ENCODE assay signal across 19 mouse cellular contexts in genomic region chr5:43723830-43724229, GRCm38 (mm10).
DNase-seq lines count a peak whose midpoint lies in the region; ATAC-seq lines count a peak whose summit lies in the region.
"Had no signal": no experiment of that assay in that cellular context is flagged by ENCODE, and none has a peak within 500 bp of the region (broad histone marks: within the 10 kb centered on the region; RNA-seq: fewer than 3 reads in every experiment).

No protein-coding gene starts in this region.

- peak; percentile 84 for ATAC-seq in frontal cortex, adult (ENCODE audit: low TSS enrichment)
- ATAC-seq: activated CD4-positive, CD25-positive, alpha-beta regulatory T cell, adult 4 months; CD4-positive, CD25-positive, alpha-beta regulatory T cell, adult 4 months; forebrain, embryonic 13.5 days; forebrain, embryonic 15.5 days; forebrain, postnatal 0 days; Patski had no signal

- DNase-seq in frontal cortex, postnatal 25 days (ENCODE audit: low spot score in 2 of 2): no peak
- peak; percentile 37 for DNase-seq in right cerebral cortex, adult 18-20 months
- no peak for DNase-seq in right cerebral cortex, adult 2 months (ENCODE audit: low spot score in 2 of 2)
- no peak for DNase-seq in adrenal gland, postnatal 25 days
- DNase-seq: adrenal gland, adult 8-10 months; adrenal gland, postnatal 14 days; B cell, adult 2 months; cerebellum, adult 11-12 months; cerebellum, adult 2 months; cerebellum, adult 9-10 months; cerebellum, postnatal 10 days; cerebellum, postnatal 25 days; forebrain, postnatal 0 days had no signal
